Mouse (Mus musculus) layer of hippocampus, adult 18-20 months (tissue): ENCODE measurements at regions not wholly inside any gene's neighbourhood (a gene's known extent, or its start where the extent isn't known, plus 50 kb on each side); places are given as distances from the start of the nearest gene placed in this dataset.

Source experiments
- DNase-seq, 2 experiments: peaks; one replicate each; pipeline ENCODE4 v3.0.0; 2022; ENCODE audit warnings: low spot score in 2 of 2

- DNase-seq = no peak
These were observed 70.8 kb downstream of the Toporsl start for GRCm38 (mm10) chr4:52666768-52667480.

GRCm38 (mm10) chr4:52709563-52709962 is 104.8 kb upstream of the Olfr275 start:
- DNase-seq = no peak

DNA sequence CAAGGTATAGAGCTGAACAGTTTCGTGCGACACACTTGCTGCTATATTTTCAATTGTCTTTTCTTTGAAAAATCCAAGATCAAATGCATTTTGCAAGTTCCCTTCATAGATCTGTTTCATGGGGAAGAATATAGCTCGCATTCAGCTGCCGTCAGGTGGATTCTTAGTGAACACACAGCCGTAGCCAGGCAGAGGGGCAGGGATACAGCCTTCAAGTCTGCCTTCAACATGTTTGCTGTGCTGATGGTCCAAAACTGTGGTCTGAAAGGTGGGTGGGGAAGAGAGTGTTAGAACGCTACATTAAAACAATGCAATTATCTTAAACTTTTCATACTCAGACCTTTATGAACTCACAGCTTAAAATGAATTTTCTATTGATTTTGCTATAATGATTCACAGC is 88.2 kb upstream of the Olfr275 start:
- no peak for DNase-seq

GRCm38 (mm10) chr4:52726625-52727297 is 87.6 kb upstream of the Olfr275 start:
- peak; percentile 56 to 91 for DNase-seq

GRCm38 (mm10) chr4:52733141-52733540 is 81.3 kb upstream of the Olfr275 start:
- DNase-seq = no peak

- DNase-seq = no peak
These were observed 74.6 kb upstream of the Olfr275 start for GRCm38 (mm10) chr4:52739543-52740474.

- DNase-seq = no peak
These were observed 61.4 kb upstream of the Olfr275 start for GRCm38 (mm10) chr4:52752838-52753509.
